Mouse (Mus musculus) intestine, embryonic 16.5 days (tissue): ENCODE measurements at regions not wholly inside any gene's neighbourhood (a gene's known extent, or its start where the extent isn't known, plus 50 kb on each side); places are given as distances from the start of the nearest gene placed in this dataset.

Experiments used
- ATAC-seq: fragments of 200-750 bp; cut with Nextera tagmentation; 2 replicates; pipeline ENCODE4 v1.8.0; 2017; ENCODE audit warnings: moderate TSS enrichment, moderate library complexity
- H3K27ac ChIP-seq: fragments of 300-500 bp; sonication (generic); 2 replicates; pipeline ENCODE4 v1.5.1; 2014; ENCODE audit warnings: mild to moderate bottlenecking, low read length
- H3K27me3 ChIP-seq: fragments of 300-500 bp; sonication (generic); replicated peaks from 2 replicates; pipeline ENCODE4 v1.6.1; 2014; ENCODE audit warnings: low read length, control low read depth, mixed read lengths; ENCODE audit not compliant: control insufficient read depth, insufficient read depth
- H3K36me3 ChIP-seq: fragments of 300-500 bp; sonication (generic); 2 replicates; pipeline ENCODE4 v1.6.1; 2014; ENCODE audit warnings: low read length, control low read depth; ENCODE audit not compliant: control insufficient read depth, insufficient read depth
- H3K4me1 ChIP-seq: fragments of 300-500 bp; sonication (generic); 2 replicates; pipeline ENCODE4 v1.6.1; 2014; ENCODE audit warnings: low read length, control low read depth, mixed read lengths; ENCODE audit not compliant: control insufficient read depth, insufficient read depth
- H3K4me2 ChIP-seq: fragments of 300-500 bp; sonication (generic); 2 replicates; pipeline ENCODE4 v1.6.1; 2014; ENCODE audit warnings: low read depth, low read length, control low read depth
- H3K4me3 ChIP-seq: fragments of 300-500 bp; sonication (generic); 2 replicates; pipeline ENCODE4 v1.5.1; 2014; ENCODE audit warnings: mild to moderate bottlenecking, low read length
- H3K9ac ChIP-seq: fragments of 300-500 bp; sonication (generic); 2 replicates; pipeline ENCODE4 v1.6.1; 2014; ENCODE audit warnings: low read depth, low read length
- H3K9me3 ChIP-seq: fragments of 300-500 bp; sonication (generic); 2 replicates; pipeline ENCODE4 v1.6.1; 2016; ENCODE audit warnings: low read length, control low read depth; ENCODE audit not compliant: control insufficient read depth
- WGBS: fragments of 180-500 bp; shearing (Covaris S2); extraction: QIAGEN DNeasy Blood & Tissue Kit; methylation state at CpG from one replicate; pipeline ENCODE4 v1.1.7; 2014; 5-methylcytosine and 5-hydroxymethylcytosine counted together

DNA sequence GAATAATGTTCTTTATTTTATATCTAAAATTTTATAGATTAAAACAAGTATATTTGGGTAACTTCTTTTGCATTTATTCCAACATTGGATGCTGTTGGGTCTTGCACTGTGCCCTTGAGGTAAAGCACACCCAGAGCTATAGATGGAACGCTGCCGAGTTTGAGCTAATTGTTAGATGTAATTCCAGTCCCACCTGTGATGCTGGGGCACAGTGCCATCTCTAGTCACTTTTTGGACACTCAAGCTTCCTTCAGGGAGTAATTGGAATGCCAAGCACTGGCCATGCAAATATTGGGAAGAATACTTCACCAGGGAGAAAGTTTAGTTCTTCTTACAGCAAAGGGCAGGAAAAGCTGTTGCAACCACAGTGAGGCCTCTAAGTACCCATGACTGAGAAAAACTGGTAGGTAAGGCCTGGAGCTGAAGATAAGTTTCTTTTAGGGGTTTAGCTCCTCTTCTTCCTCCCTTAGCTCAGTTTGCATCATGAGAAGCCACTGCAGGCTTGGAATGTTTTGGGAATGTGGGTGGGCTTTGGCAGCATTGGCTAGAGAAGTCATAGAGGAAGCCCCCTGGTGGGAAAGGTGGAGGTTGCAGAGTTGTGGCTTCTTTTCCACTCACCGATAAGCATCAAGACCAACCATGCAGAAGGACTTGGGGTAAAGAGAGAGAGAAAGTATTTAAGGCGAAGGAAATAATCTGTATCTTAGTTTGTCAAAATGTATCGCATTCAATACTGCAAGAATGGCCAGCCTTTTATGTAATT lies 189.1 kb downstream of the Rsl24d1 start:
- H3K9me3 ChIP-seq: no peaks in the 10 kb centered on the region
- H3K4me3 ChIP-seq: no peak overlapping the region
- no peak overlapping the region for H3K27ac ChIP-seq
- H3K4me1 ChIP-seq: no peaks in the 10 kb centered on the region
- ATAC-seq: no peak
- no peak overlapping the region for H3K4me2 ChIP-seq
- H3K36me3 ChIP-seq: no peaks in the 10 kb centered on the region
- no peak overlapping the region for H3K9ac ChIP-seq
- no peaks in the 10 kb centered on the region for H3K27me3 ChIP-seq
- 92% methylated on average over 5 of the region's 5 CpGs for WGBS

DNA sequence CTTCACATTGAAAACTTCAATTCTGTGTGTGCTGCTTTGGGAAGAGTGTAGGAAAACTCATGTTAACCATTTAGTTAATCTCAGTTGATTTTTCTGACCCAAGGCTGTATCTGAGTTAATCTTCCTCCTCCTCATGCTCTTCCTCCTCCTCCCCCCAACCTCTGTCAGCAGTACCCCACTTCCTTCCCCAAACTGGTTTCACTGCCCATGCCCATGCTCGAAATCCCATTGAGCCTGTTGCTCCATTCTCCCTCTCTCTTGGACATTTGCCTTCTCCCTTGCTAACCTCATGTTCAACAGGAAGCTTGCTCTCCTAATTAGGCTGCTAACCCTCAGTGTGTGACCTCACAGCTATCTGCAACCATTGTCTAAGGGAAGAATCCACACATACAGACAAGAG lies 203.8 kb downstream of the Rsl24d1 start:
- Histone ChIP-seq H3K36me3 (no peaks in the 10 kb centered on the region), H3K9ac (no peak overlapping the region), H3K27ac (no peak overlapping the region), H3K27me3 (no peaks in the 10 kb centered on the region), H3K4me1 (0 out of 2 replicates have a peak, but pooled peaks cover 2% of the 10 kb centered on the region), H3K9me3 (no peaks in the 10 kb centered on the region), H3K4me2 (no peak overlapping the region), H3K4me3 (no peak overlapping the region)
- WGBS: 64% methylated on average over 1 of the region's 1 CpGs
- ATAC-seq: no peak

DNA sequence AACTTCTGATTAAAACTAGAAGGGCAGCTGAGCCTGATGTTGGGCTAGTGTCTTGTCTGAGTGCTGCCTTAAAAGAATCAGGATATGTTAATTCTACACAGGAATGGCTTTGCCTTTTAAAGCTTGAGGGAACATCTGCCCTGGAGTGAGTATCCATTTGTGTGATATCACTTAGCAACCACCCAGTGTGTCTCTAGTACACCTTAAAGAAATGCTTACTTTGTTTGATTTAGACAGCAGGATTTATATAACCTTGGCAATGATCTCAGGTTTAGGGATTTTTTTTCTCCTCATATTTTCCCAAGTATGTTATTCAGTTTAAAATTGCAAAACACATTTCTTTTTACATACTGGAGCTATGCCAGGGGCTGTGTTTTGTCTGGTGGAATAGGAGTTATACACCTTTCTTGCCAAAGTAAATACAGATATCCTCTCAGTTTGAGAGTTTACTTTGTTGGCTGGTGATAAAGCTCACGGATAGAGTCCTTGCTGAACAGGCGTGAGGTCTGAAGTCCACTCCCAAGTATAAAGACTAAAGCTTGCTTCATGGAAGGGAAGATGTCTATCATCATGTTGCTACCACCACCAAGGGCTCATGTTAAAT lies 206.6 kb downstream of the Rsl24d1 start:
- 0 out of 2 replicates have a peak, but pooled peaks cover 2% of the 10 kb centered on the region for H3K4me1 ChIP-seq
- 0 out of 2 replicates have a peak overlapping the region, but pooled peaks have one; percentile 6 for H3K27ac ChIP-seq
- WGBS: 33% methylated on average over 2 of the region's 2 CpGs
- H3K4me2 ChIP-seq: no peak overlapping the region
- no peaks in the 10 kb centered on the region for H3K9me3 ChIP-seq
- H3K9ac ChIP-seq: no peak overlapping the region
- no peak overlapping the region for H3K4me3 ChIP-seq
- H3K27me3 ChIP-seq: no peaks in the 10 kb centered on the region
- ATAC-seq: peak; percentile 88
- H3K36me3 ChIP-seq: no peaks in the 10 kb centered on the region

DNA sequence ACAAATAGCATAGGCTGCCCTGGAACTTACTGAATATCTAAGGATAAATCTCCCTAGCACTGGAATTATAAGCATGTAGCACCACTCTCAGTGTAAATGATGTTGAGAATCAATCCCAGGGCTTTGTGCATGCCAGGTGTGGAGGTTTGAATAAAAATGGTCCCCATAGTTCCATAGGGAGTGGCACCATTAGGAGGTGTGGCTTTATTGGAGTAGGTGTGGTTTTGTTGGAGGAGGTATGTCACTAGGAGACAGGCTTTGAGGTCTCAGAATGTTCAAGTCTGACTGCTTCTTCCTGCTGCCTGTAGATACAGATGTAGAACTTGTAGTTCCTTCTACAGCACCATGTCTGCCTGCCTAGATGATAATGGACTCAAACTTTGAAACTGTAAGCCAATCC lies 217.8 kb downstream of the Rsl24d1 start:
- Histone ChIP-seq H3K27ac (no peak overlapping the region), H3K27me3 (no peaks in the 10 kb centered on the region), H3K9me3 (no peaks in the 10 kb centered on the region), H3K4me1 (no peaks in the 10 kb centered on the region), H3K36me3 (no peaks in the 10 kb centered on the region), H3K4me3 (no peak overlapping the region), H3K9ac (no peak overlapping the region), H3K4me2 (no peak overlapping the region)
- no peak for ATAC-seq

DNA sequence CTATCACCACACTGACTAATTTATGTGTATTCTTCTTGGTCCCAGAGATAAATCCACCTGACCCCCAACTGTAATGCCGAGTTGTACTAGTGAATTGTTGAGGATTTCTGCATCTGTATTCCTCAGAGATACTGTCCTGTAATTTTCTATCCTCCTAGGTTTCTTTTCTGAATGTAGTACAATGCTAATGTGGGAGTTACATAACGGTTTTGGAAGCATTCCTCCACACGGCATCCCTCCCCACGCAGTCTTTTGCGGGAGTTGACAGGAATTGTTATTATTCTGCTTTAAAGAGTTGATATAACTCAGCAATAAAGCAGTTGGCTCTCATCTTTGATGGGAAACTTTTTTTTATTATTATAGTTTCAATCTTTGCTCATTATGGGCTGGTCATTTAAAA lies 222.8 kb downstream of the Rsl24d1 start:
- H3K9me3 ChIP-seq: no peaks in the 10 kb centered on the region
- ATAC-seq: no peak
- 74% methylated on average over 5 of the region's 5 CpGs for WGBS

DNA sequence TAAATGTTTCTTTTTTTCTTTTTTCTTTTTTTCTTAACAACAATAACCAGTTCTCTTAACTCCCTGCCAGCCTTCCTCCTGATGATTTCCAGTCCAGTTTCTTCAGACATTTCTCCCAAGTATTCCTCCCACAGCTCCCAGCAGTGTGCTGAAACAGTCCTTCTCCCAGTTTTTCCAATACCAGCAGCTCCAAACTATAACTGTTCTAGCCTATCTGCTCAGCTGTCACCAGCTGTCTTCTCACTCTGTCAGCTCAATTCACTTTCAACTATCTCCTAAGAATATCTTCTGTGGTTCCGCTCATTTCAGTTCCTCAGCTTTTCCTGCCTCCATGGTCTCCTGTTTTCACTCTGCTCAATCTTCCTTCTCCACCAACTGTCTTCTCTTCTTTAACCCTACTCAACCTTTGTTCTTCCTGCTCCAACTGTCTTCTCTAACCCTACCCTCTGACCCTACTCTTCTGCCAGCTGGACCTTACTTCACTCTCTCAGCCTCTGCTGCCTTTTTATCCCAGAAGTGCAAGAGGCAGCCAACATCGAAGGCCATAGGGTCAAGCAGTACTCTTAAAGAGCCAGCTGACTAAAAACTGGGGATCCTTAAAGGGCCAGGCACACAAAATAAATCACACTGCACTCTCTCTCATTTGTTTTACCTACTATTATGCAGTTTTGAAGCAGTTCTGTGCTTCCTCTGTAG lies 224.0 kb downstream of the Rsl24d1 start:
- no peak for ATAC-seq
- Histone ChIP-seq H3K4me1 (no peaks in the 10 kb centered on the region), H3K36me3 (no peaks in the 10 kb centered on the region), H3K4me2 (no peak overlapping the region), H3K27ac (no peak overlapping the region), H3K9ac (no peak overlapping the region), H3K27me3 (no peaks in the 10 kb centered on the region), H3K4me3 (no peak overlapping the region), H3K9me3 (peaks cover 8% of the 10 kb centered on the region)
- WGBS: 63% methylated on average over 2 of the region's 2 CpGs

More for the DNA sequence above, 222.8 kb downstream of the Rsl24d1 start:
- no peak overlapping the region for H3K27ac ChIP-seq
- no peak overlapping the region for H3K9ac ChIP-seq
- H3K27me3 ChIP-seq: no peaks in the 10 kb centered on the region
- no peaks in the 10 kb centered on the region for H3K4me1 ChIP-seq
- no peak overlapping the region for H3K4me3 ChIP-seq
- no peak overlapping the region for H3K4me2 ChIP-seq
- no peaks in the 10 kb centered on the region for H3K36me3 ChIP-seq

DNA sequence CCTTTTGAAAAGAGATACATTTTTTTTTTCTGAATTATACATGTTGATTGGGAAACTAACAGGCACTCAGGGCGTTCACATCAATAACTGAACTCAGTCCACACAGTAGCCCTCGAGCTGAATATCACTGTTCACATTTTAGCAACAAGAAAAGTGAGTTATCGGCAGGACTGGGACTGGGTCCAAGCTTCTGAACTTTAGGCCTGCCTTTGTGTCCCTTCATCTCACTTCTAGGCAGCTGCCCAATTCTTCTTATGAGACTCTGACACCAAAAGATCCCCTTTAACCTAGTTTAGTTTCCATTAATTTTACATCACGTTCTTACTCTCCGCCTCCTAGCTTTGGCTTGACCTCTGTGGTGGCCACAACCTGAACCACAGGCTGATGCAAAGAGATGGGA lies 242.7 kb downstream of the Rsl24d1 start:
- 76% methylated on average over 5 of the region's 5 CpGs for WGBS
- Histone ChIP-seq H3K4me3 (no peak overlapping the region), H3K27ac (no peak overlapping the region), H3K9me3 (no peaks in the 10 kb centered on the region), H3K4me1 (no peaks in the 10 kb centered on the region), H3K4me2 (no peak overlapping the region), H3K9ac (no peak overlapping the region), H3K36me3 (no peaks in the 10 kb centered on the region), H3K27me3 (no peaks in the 10 kb centered on the region)
- no peak for ATAC-seq

DNA sequence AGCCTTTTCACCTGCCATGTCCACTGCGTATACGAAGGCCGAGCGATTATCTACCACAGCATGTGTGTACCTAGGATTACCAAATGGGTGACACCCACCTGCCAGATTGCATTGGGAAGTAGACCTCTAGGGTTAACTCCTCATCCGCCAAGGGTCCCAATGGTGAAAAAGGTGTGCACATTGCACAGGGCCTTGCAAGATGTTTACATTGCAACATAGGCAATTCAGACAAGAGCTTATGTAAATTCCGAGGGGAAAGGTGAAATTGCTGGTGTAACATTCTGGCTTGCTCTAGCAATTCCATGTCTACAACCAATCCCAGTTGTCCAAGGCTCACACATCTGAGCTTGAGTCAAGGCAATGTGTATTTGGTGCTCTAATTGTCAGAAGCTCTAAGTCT lies 245.7 kb downstream of the Rsl24d1 start:
- Histone ChIP-seq H3K9ac (no peak overlapping the region), H3K4me2 (no peak overlapping the region), H3K27ac (no peak overlapping the region), H3K4me1 (no peaks in the 10 kb centered on the region), H3K9me3 (no peaks in the 10 kb centered on the region), H3K27me3 (no peaks in the 10 kb centered on the region), H3K4me3 (no peak overlapping the region), H3K36me3 (no peaks in the 10 kb centered on the region)
- ATAC-seq: no peak
- WGBS: 70% methylated on average over 6 of the region's 6 CpGs

DNA sequence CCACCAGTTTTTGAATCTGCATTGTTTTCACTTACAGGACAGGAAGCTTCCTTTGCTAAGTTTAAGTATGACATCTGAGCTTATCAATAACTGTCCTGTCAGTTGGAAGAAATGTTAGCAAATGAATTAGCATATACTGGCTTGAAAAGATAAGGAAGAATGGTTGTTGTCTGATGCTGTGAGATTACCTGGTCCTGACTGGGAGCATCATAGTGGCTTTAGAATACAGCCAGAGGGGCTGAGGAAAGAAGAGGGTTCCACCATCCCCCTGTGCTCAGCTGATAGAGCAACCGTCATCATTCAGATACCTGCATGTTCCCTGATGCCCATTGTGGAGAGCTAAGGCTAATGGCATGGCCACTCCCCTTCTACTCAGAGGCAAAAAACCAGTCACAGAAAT lies 267.5 kb downstream of the Rsl24d1 start:
- H3K36me3 ChIP-seq: no peaks in the 10 kb centered on the region
- H3K27me3 ChIP-seq: no peaks in the 10 kb centered on the region
- no peak overlapping the region for H3K27ac ChIP-seq
- no peaks in the 10 kb centered on the region for H3K9me3 ChIP-seq
- ATAC-seq: no peak
- H3K4me3 ChIP-seq: no peak overlapping the region
- no peaks in the 10 kb centered on the region for H3K4me1 ChIP-seq
- no peak overlapping the region for H3K9ac ChIP-seq
- no peak overlapping the region for H3K4me2 ChIP-seq
- WGBS: 75% methylated on average over 1 of the region's 1 CpGs
